Mouse (Mus musculus) left cerebral cortex, postnatal 4 days (tissue): ENCODE data around the gene Pakap. TPM values are rescaled to one million over a fixed set of nuclear protein-coding genes. Genes with fewer than 3 reads are reported as not detected.
"Not testable (repeated sequence)": the region's sequence is repeated elsewhere in the genome, so short reads cannot be mapped to it uniquely, and the experiment has no call there.

Experiments used
- DNase-seq: peaks from one replicate; pipeline ENCODE4 v3.0.0-alpha.2; 2022
- intact Hi-C: fragments of 180-260 bp; cut with DNase I; formaldehyde crosslinking; loops from one replicate; pipeline ENCODE4 v1.15.1; 2025
- total RNA-seq, 2 experiments: library from RNA; stranded (reverse); gene quantifications; 2 replicates each; pipeline ENCODE4 v1.2.3; 2021

Gene Pakap
- total RNA-seq, 2 experiments from 2014 or later: 12.2 to 15.4 TPM

DNA sequence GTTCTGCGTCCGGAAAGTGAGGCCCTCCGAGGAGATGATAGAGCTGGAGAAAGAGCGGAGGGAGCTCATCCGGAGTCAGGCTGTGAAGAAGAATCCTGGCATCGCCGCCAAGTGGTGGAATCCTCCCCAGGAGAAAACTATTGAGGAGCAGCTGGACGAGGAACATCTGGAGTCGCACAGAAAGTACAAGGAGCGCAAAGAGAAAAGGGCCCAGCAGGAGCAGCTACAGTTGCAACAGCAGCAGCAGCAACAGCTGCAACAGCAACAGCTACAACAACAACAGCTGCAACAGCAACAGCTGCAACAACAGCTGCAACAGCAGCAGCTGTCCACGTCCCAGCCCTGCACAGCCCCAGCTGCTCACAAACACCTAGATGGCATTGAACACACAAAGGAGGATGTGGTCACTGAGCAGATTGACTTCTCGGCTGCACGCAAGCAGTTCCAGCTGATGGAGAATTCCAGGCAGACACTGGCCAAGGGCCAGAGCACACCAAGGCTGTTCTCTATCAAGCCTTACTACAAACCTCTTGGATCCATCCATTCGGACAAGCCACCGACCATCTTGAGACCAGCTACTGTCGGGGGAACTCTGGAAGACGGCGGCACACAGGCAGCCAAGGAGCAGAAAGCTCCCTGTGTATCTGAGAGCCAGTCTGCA is 287.4 kb downstream of the Pakap start:
- no peak for DNase-seq
- intact Hi-C loops: no loop called here

DNA sequence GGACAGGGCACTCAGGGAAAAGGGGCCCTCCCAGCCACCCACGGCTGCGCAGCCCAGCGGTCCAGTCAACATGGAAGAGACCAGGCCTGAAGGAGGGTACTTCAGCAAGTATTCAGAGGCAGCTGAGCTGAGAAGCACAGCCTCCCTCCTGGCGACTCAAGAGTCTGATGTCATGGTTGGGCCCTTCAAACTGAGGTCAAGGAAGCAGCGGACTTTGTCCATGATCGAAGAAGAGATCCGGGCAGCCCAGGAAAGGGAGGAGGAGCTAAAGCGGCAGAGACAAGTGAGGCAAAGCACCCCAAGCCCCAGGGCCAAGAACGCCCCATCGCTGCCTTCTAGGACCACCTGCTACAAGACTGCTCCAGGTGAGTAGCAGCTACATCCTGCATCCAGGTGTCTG is 288.7 kb downstream of the Pakap start:
- intact Hi-C loops: no loop called here

GRCm38 (mm10) chr4:57860204-57860611 is 292.2 kb downstream of the Pakap start:
- intact Hi-C loops: no loop called here
- DNase-seq: no peak

More for the DNA sequence above, 288.7 kb downstream of the Pakap start:
- DNase-seq: no peak

DNA sequence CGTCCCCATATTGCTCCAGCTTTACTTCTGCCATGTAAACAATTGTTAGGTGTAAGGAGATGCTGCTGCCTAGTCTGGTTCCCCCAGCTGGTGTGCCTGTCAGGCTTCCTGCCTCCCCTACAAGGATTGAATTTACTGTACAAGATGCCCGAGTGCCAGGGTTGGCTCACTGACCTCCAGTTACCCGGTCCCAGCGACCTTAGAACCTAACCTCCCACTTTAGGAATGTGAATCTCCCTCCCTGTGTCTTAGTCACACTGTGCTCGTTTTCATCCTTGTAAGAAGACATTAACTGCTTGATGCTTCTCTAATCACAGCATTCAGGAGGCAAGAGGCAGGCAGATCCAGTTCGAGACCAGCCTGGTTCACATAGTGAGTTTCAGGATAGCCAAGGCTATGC is 293.2 kb downstream of the Pakap start:
- DNase-seq: no peak
- intact Hi-C loops: no loop called here

DNA sequence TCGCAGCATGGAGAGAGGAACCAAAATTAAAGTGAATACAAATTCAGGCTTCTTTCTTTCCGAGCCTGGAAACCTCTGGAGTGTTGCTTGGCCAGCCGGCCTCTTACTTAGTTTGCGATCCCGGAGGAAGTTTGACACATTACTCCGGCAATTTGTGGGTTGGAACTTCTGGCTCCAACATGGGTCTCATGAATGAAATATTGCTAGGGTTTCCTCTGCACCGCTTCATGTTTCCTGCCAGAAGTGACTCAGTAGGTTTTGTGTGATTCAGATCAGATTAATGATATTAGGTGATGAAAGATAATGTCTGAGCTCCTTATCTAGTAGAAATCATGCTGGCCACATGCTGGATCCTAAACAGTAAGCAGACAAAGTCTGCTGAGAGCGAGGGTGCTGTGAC is 293.9 kb downstream of the Pakap start:
- intact Hi-C loops: no loop called here
- no peak for DNase-seq

GRCm38 (mm10) chr4:57862269-57862986 is 294.4 kb downstream of the Pakap start:
- DNase-seq: no peak
- intact Hi-C loops: no loop called here

DNA sequence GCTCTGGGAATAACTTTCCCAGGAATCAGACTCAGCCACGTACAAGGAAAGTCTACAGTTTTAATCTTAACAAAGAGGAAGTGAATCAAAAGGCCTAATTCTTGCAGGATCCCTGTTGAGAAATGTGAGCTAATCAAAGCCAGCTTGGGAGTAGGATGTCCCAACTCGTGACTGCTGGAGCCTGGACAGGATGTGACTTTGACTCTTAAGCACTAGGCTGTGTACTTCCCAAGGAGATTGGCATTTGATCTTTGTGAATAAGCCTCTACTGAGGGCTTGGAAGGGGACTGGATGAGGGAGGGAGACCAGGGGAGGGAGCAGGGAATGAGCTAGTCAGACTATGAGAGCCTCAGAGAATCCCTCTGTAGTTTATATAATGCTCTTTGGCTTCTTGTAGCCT is 298.1 kb downstream of the Pakap start:
- intact Hi-C loops: no loop called here
- no peak for DNase-seq

GRCm38 (mm10) chr4:57866990-57867389 is 299.0 kb downstream of the Pakap start:
- no peak for DNase-seq
- intact Hi-C loops: no loop called here

- intact Hi-C loops: no loop called here
Observed at GRCm38 (mm10) chr4:57867454-57867853, 299.5 kb downstream of the Pakap start.

DNA sequence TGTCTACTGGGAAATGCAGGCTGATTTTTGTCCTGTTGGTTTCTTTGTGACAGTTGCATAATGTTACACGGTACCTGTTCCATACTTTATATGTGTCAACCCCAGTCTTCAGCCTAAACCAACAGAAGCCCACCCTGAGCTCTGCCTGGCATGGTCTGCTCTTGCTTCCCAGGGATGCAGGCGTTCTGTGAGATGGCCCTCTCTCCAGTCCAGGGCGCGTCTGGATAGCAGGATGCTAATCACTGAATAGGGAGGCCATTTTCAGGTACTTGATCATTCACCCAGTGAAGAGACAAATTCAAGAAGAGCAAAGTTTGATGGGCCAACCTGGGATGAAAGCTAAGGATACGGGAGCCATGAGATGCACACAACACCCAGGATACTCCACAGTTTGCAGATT is 311.2 kb downstream of the Pakap start:
- no peak for DNase-seq
- intact Hi-C loops: no loop called here

More at GRCm38 (mm10) chr4:57867454-57867853, 299.5 kb downstream of the Pakap start:
- no peak for DNase-seq

DNA sequence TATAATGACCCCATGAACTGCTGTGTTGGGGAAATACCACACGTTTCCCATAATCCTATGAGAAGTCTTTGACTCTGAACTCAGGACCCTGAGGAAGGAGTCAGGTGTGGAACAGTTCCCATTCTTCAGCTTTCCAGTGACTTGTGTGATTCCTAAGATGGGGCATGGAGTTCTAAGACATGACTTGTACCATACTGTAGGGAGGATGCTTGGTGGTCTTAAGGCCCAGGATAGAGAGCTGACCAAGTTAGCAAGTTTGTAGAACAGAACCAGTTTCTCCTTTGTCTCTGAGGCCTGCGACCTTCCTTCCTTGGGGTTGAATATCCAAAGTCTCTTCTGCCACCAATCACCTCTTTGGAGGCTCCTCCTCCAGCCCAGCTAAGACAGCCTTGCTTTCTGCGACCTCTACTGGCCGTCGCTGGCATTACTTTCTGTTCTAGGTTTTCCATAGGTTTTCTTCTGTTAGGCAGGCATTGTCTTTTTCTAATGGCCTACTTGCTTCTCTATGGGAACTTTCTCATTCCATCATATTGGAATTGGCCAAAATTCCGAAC is 311.9 kb downstream of the Pakap start:
- peak; percentile 80 for DNase-seq
- intact Hi-C loops: no loop called here

DNA sequence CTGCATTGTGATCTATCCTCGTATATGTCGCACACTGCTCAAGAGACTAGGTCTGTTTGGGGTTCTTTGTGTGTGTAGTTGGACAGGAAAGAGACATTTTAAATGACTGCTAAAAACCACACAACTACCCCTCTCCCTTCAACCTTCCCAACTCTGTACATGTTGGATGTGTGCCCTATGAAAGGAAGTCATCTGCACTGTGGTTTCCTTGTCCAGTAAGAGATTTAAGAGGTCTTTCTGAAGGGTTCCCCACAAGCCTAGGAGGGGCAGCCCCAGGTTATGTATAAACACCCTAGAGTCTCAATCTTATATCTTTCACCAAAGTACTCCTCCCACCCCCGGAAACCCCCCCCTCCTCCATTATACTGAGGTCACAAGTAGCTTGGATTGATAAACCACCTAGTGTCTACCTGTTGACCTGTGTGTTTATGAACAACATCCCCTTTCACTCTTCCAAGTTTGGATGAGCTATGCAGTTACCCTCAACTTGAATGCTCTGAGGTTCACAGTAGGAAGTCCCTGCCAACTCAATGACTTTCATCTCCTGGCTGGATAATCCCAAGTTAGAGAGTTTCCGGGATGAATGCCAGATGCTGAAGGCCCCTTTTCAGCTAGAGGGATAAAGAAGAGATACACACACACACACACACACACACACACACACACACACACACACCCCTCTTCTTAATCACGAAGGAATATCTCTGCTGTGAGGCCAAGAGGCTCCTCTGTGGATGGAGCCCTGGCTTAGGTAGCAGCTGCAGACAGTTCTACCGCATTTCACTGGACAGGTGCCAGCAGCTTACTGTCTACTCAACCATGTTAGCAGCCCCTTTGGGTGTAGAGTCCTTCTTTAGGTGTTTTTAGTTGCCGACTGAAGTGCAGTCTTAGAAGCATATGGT is 315.8 kb downstream of the Pakap start:
- DNase-seq: peak; percentile 54
- intact Hi-C loops: no loop called here

DNA sequence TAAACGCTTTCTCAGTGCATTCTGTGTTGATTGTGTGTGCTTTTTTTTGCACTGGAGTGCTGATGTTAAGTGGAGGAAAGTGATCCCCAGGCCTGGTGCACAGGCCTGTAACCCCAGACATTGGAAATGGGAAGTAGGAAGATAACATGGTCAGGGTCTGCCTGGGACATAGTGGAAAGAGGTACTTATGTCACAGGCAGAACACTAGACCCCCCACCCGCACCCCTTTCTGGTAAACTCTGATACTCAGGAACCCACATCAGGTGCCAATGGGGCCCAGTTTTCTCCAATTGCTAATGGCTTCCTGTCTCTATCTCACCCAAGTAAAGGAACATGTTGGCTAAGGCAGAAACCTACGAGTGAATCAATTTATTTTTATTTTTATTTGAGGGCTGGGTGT is 316.5 kb downstream of the Pakap start:
- intact Hi-C loops: no loop called here

DNA sequence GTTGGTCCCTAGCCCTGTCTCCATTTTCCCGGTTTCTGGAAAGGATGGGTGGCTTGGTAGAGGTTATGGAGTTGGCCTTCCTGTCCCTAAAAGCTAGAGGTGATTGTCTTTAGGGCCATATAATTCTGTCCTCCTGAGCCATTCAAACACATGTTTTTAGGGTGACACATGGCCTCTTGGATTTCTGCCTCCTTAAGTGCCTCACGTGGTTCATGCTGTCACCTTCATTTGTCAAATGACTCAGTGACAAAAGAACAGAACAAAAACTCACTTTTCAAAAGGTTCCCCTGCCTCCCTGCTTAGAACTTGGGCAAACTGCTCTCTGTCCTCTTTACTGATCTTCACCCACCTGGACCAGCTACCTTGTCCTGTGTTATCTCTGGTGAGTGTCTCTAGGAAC is 317.2 kb downstream of the Pakap start:
- no peak for DNase-seq
- intact Hi-C loops: no loop called here

More for the DNA sequence above, 316.5 kb downstream of the Pakap start:
- no peak for DNase-seq

DNA sequence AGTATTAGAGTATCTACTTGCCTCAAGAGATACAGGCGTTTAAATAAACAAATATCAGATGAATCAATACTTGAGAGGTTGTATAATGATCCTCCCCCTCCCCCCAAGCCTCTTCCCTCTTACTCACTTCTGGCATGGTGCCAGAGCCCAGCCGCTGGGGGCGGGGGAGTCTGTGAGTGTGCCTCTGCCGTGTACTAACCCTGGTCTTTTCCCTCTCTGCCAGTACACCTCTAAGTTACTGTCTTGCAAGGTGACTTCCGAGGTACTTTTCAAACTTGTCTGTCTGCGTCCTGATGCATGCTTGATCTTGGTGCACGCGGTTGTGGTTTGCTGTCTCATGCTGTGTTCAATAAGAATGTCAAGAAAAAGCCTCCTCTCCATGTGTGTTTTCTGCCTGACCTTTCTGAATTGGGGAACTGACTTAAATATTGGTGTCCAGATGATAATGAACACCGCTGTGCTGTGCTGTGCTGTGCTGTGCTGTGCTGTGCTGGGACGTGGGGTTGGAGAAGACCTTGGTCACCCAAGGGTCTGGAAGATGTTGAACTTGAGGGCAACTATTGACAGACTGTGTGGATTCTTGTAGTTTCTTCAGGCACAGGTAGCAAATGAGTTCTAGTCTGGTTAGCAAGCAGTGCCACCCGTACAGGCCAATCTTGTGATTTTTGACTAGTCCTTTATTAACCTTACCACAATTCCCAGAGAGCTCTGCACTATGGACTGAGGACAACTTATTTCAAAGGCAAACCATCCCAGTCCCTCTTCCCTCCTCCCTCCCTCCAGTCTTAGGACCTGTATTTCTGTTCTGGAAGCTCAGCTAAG is 318.3 kb downstream of the Pakap start:
- peak; percentile 66 for DNase-seq

GRCm38 (mm10) chr4:57886888-57887230 is 318.9 kb downstream of the Pakap start:
- no peak for DNase-seq
- intact Hi-C loops: no loop called here

More for the DNA sequence above, 318.3 kb downstream of the Pakap start:
- intact Hi-C loops: no loop called here

- intact Hi-C loops: no loop called here
- DNase-seq: no peak
Observed at GRCm38 (mm10) chr4:57888246-57888645, 320.3 kb downstream of the Pakap start.

- intact Hi-C loops, DNase-seq: not testable (repeated sequence)
Observed at GRCm38 (mm10) chr4:57888978-57889377, 321.0 kb downstream of the Pakap start.

DNA sequence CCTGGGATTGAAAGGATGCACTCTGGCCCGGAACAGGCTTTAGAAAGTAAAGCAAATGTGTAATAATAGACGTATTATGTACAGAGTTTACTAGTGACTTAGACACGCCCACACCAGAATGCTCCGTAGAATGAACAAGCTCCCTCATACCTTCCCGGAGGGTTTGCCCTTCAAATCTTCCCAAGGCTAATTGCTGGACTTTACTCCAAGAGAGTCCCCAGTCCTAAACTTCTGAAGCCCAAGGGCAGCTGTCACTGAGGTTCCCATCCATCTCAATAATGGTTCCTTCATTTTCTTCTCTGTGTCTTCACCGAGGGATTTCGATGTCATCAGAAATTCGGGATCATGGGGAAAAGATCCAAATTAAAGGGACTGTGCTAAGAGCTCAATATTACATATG is 321.8 kb downstream of the Pakap start:
- no peak for DNase-seq
- intact Hi-C loops: no loop called here

DNA sequence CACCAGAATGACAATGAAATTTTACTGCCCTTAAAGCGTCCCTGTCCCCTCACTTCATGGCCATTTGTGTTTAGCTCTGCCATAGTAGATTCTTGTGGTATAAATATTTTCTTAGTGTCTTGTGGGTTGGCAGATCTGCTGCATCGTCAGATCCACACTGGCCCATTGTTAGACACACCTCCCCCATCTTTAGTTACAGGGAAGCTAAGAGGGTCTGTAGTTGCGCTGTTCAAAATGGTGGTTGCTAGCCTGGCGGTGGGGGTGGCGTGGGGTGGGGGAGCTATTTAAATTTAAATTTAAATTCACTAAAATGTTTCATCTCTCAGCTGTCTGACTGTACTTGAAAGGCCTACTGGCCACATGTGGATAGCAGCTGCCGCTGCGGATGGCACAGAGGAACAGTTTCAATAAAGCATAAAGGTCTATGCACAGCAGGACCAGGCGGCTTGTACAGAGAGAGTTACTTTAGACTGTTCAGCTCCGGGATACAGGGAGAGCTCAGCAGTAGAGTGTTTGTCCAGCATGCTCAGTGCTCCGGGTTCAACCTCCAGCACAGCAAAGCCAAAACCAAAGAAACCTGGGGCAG is 324.1 kb downstream of the Pakap start:
- DNase-seq: no peak
- intact Hi-C loops: no loop called here
